Mouse (Mus musculus) stomach, postnatal 0 days (tissue): ENCODE data around the gene Tmem109.

Experiments used
- CTCF ChIP-seq: IDR thresholded peaks from 2 replicates; pipeline ENCODE4 v1.5.1; 2016; ENCODE audit warnings: antibody characterized with exemption, low read depth, mild to moderate bottlenecking, moderate library complexity
- EP300 ChIP-seq: optimal IDR thresholded peaks from 2 replicates; pipeline ENCODE3; 2016; ENCODE audit warnings: antibody characterized with exemption

GRCm38 (mm10) chr19:10878201-10878837 is 3.5 kb downstream of the Tmem109 start:
- TF ChIP-seq CTCF (no peak), EP300 (no peak)
